Mouse (Mus musculus): ENCODE measurements around the gene Chmp6.
A peak's percentile ranks its signal among the peaks of the same experiment; 100 is the strongest.

The Chmp6 gene

DNA sequence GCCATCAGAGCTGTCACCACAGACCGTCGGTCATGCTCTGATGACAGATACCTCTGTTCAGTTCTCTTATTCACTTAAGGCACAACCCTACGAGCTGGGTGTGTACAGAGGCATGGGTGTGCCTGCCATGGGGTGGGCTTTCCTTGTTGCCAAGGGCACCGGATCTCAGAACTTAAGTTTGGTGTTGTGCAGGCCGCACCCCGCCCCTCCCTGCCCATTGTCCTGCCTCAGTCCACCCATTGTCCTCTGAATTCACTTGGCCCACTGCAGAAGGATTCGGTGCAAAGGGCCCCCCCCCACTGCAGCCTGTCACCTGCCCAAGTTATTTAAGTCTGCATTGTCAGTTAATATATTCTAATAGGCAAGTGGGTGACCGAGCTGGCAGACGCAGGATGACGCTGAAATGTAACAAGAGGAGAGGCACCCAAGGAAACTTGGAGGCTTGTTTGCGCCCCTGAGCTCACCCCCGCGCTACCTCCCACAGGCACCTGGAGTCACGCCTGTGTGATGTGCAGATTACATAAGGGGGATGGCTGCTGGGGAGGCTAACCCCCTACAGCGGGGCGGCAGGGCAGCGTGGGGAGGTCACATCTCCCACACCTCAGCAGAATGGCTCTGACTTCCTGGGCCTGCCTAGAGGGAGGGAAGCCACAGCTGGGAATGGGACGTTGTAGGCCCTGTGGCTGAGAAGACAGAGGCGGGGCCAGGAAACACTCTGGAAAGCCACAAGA lies 24.7 kb downstream of the Chmp6 start:
- no peak for DNase-seq (ENCODE audit: low spot score in 2 of 2)

DNA sequence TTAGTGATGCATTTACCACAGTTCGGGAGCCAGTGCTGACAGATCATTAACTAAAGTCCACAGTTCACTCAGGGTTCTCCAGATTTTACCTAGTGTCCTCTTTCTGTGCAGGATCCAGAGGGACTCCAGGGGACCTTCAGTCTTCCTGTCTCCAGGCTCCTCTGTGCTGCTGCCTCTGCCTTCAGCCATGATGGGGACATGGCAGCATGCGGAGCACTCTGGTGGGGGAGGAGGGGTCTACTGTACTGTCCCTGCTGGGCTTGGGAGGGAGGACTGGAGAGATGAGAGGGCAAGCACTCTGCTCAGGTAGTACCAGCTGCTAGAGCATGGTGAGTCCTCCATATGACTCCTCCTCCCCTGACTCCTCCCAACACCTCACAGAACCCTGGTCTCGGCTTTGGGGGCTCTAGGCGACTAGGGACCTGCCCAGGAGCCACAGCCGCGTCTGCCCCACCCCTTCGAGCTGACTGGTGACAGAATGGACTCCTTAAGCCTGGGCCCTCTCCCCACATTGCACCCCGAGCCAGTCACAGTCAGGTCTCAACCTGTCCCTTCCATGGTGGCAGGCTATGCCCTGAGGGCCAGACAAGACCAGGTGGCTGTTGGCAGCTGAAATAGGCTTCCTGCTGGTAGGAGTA lies 26.0 kb downstream of the Chmp6 start:
- DNase-seq (ENCODE audit: low spot score in 2 of 2): no peak

DNA sequence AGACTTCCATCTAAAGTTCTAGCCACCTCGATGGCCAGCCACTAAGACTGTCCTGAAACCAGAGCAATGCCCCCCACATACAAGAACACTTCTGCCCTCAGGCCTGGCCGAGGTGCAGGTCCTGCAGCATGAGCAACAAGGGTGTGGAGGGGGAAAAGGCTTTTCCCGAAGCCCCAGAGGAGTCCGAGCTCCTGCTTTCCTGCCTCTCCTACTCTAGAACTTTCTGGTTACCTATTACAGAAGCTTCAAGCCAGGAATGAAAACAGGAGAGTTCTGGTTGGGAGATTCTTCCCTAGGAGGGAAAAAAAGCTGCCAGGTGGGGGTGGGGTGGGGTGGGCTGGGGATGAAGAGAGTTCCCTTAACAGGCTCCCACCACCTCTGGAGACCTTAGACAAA lies 26.5 kb downstream of the Chmp6 start:
- DNase-seq (ENCODE audit: low spot score in 2 of 2): no peak

DNA sequence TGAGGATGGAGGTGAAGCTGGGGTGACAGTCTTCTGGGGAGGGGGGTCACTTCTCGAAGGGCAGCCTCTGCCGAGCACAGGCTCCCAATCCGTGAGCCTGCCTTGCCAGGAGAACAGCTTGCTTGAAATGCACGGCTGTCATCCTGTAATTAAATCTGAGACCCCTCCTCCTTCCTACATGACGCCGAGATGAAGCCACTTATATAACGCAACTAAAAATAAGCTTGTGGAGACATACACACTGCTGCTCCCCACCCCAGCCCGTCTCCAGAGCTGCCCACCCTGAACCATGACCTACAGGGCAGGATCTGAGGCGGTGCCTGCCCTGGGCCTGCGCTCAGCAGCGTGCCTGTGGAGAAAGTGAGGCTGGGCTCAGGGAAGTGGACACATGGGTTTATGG lies 26.9 kb downstream of the Chmp6 start:
- DNase-seq (ENCODE audit: low spot score in 2 of 2): no peak

DNA sequence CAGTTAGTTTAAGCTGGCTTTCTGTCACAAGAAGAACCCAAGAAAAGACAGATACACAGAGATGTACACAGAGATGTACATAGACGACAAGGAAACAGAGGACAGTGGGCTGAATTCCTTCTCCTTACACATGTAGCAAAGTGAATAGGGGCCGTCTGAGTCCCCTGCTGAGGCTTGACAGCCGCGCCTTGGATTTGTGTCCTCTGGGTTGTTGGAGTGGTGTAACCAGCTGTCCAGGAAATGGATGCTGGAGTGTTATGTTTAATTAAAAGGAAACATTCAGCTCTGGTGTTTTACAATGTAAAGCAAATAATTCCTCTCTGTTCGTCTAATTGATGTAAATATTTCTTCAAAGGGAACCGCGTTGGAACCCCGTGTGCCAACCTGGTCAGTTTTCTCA lies 28.6 kb downstream of the Chmp6 start:
- no peak for DNase-seq (ENCODE audit: low spot score in 2 of 2)

DNA sequence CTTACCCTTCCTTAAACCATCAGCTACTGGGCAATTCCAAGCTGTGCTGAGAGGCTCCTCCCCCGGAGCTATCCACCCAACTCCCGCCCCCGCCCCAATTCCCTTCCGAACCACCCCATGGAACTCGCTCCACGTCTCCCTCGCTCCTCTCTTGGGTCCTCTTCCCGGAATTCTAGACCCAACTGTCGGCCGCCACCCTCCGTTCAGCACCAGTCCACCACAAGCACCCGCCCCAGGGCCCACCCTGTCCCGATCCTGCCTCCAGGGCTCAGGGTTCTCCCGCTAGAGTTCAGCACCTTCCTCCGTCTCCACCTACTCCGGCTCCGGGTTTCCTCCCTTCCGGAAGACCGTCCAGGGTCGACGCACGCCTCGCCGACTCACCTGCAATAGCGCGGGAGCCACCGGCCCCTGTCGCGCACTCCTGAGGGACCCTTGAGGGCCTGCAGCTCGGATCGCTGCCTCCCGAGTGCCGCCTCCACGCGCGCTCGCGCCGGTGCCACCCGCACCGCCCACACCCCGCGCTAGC lies 29.0 kb downstream of the Chmp6 start:
- DNase-seq (ENCODE audit: low spot score in 2 of 2): no peak

DNA sequence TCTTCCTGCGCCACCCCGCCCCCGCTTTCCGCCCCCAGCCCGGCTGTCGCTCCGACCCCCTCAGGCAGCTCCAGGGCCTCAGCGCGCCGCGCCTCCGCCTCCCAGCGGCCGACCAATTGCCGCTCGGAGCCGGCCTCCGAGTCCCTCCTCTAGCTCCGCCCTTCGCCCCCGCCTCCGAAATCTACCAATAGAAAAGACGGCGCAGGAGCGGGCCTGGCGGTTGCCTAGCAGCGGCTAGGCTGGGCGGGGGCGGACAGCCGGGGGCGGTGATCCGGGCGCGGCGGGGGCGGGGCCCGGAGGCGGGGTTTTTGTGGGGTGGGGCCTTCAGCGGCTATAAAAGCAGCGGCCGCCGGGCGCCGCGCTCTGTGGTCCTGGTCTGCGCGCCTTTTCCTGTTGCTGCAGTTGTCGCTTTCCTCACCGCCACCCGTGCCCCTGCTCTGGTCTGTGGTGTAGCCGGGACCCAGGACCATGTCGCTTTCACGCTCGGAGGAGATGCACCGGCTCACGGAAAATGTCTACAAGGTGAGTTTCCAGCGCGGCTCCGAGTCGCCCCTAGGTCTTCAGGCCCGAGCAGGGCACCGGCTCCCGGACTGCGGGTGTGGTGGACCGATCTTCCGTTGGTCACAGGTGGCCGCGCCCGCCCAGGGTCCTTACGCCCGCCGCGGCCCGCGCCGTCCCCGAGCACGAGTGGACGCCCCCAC lies 29.6 kb downstream of the Chmp6 start, which contains the start of gene Baiap2:
Baiap2 (plus strand) TSS at position 37 of the 701 bp plus-strand sequence.
- peak; percentile 98 to 99 for DNase-seq (ENCODE audit: low spot score in 2 of 2)

DNA sequence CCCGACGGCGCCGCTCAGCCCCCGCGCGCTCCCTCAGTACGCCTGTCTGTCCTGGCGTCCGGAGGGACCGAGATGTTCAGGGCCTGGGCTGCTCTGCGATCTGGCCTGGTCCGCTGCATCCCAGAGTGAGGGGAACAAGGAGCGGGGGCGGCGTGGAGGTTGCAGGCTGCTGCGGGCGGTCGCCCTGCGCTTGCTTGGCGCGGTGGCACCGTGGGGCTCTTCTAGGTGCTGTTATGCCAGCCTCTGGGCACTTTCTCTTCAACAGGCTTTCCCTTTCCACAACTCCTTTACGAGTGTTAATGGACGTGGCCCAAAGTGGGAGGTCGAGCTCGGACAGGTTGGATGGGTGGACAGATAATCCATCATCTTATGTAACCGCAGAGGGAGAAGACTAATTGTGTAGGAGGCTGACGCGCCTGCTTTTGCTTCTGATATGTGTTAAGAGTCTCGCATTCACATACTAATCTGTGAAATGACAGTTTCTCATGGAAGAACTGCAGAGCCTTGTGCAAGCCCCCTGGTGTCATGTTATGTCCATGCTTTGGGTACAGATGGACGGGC lies 30.3 kb downstream of the Chmp6 start:
- DNase-seq (ENCODE audit: low spot score in 2 of 2): no peak

DNA sequence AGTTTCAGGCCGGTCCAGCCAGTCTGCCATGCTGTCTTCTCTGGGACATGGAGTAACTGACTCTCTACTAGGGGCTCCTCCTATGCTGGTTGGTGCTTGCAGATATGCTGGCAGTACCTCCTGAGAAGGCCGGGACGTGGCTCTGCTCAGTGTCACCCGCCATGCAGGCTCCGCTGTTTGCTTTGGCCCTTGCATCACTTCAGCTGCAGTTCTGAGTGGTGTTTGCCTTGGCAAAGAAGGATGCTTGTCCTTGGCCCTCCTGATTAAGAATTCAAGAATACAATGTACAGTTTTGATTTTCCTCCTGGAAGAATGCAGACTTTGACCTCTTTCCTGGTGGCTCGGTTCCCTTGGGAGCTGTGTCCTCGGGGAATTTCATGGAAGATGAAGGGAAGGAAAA lies 32.1 kb downstream of the Chmp6 start:
- no peak for DNase-seq (ENCODE audit: low spot score in 2 of 2)

DNA sequence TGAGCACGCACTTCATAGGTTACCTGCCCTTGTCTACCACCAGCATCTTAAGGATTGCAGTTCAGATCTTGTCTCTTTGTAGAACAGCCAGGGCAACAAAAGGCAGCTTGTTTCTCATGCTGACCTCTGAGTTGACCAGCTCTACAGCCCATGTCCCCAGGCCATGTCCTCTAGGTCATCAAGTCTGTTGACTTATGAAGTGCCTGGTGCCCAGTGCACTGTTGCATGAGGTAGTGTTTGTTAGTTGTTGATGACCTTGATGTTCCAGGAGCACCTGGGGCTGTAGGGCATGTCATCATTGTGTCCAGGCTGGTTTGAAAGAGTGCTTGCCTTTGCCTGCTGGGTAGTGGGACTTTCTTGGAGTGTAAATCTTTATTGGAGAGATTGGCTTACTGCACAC lies 34.2 kb downstream of the Chmp6 start:
- DNase-seq (ENCODE audit: low spot score in 2 of 2): no peak

DNA sequence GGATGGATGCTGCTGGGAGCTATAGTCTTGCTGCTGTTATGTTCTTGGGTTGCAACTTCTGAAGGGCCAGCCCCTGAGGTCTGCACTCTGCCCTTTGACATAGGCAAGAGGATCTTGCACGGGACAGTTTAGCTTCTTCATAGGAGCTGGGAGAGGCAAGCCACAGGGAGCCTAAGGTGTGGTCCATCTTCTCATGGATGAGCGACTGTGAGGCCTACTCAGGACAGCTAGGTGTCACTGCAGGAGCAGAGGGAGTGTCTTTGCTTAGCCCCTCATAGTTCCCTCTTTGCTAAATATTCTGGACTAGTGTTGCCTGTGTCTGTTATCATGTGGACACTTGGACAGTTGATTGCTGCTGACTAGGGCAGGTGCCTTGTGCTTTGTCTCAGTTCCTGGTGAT lies 34.7 kb downstream of the Chmp6 start:
- DNase-seq (ENCODE audit: low spot score in 2 of 2): no peak

DNA sequence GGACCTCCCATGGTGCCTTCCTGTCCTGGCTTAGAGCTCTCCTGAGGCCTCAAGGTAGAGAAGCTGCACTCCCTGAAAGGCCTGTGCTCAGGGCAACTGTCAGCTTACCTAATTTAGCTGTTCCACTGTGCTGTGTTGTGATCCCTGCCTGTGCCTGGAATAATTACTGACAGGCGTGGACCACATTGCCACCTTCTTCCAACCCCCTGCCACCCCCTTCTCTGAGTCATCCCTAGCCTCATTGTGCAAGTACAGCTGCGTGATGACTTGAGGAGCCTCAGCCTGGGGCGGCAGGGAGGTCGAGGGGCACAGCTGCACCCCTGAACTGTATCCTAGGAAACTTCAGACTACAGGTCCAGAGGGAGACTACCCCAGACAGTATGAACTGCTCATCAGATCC lies 35.1 kb downstream of the Chmp6 start:
- DNase-seq (ENCODE audit: low spot score in 2 of 2): no peak

DNA sequence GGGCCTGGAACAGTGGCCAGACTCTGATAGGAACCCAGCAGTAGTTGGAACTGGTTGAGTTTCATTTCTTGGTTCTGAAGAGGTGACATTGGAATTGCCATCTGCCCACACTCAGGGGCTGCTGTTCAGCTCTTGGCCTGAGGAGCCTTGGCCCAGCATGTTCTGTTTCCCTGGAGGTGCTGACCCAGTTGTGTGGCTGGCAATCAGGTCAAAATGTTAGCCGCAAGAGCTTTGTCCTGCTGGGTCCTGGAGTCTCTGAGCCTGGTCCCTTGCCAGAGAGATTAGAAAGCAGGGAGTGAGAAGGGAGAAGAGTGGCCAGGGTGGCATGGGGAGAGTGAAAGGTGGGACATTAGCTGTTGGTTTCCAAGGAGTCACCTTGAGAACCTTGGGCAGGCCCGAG lies 35.6 kb downstream of the Chmp6 start:
- DNase-seq (ENCODE audit: low spot score in 2 of 2): no peak

DNA sequence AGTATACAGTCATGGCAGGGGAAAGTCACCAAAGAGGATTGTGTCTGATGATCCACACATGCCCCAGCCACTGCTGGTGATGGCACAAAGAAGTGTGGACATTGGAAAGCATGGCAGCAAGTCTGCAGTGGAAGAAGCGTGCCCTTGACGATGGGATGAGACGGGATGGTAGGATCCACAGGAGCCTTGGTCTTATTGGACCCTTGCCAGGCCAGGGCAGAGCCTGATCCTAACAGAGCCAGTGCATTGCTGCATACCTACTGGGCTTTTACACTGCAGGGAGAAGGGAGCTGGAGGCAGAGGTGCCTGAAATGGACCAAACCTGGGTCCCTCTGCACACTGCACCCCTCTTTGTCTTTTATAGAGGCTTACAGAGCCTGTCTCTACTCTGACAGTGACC lies 37.3 kb downstream of the Chmp6 start:
- no peak for DNase-seq (ENCODE audit: low spot score in 2 of 2)

DNA sequence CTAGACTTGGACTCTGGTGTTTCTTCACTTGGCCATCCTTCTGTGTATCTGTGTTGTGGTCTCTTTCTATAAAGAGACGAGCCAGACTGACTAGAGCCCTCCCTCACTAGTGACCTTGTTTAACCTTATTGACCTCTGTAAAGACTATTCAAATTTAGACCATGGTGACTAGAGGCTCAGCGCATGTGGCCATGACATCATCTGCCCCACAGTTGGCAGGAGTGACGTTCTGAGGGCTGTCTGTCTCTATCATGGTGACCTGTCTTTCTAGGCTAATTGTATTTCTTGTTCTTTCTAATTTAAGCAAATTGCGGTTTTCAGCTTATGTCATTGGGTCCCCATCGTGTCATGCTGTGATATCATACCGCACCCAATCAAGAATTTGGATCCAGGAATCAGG lies 38.1 kb downstream of the Chmp6 start:
- no peak for DNase-seq (ENCODE audit: low spot score in 2 of 2)

DNA sequence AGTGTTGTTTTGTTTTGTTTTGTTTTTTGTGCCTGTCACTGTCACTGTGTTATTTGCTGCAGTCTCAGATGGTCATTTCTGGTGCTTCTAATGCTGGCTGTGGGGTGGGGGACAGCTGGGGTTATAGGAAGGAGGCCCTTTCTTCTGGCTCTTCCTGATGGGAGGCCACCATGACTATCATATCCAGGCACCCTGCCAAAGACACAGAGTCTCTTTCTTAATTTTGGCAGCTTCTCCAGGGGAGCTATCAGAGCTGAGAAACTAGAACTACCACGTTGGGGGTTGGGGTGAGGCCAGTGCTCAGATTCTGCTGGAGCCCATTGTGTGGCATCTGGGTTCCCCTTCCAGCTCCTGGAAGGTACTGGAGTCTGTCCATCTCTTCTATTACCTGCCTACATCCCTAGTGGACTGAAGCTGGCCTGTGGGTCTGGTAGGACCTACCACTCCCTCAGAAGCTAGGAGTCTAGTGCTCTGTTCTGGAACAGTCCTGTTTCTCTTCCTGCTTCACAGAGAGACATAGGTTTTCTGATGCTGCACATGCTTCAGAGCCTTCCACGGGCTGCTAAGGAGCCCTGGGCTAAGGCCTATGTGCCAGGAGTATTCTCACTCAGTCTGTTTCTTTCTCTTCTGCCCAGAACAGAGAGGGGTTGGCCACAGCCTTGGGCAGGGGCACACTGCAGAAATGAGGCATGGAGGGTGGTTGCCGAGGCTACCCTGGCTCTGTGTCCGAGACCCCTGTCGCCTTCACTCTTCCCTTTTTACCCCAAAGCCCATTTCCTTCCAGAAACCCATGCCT lies 39.4 kb downstream of the Chmp6 start:
- DNase-seq (ENCODE audit: low spot score in 2 of 2): no peak

DNA sequence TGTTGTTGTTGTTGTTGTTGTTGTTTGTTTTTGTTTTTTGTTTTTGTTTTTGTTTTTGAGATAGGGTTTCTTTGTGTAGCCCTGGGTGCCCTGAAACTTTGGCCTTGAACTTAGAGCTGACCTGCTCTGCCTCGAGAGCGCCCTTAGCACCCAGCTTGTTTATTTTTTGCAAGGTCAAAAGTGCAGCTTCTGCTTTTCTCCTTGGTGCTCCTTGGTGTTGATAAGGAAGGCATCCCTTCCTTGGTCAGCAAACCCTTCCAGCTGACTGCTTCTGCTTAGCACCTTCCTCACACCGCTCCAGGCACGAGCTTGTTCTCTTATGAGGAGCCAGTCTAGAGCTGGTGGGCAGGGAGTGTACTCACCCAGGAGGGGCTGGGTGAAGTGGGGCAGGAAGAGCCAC lies 41.0 kb downstream of the Chmp6 start:
- DNase-seq (ENCODE audit: low spot score in 2 of 2): no peak

DNA sequence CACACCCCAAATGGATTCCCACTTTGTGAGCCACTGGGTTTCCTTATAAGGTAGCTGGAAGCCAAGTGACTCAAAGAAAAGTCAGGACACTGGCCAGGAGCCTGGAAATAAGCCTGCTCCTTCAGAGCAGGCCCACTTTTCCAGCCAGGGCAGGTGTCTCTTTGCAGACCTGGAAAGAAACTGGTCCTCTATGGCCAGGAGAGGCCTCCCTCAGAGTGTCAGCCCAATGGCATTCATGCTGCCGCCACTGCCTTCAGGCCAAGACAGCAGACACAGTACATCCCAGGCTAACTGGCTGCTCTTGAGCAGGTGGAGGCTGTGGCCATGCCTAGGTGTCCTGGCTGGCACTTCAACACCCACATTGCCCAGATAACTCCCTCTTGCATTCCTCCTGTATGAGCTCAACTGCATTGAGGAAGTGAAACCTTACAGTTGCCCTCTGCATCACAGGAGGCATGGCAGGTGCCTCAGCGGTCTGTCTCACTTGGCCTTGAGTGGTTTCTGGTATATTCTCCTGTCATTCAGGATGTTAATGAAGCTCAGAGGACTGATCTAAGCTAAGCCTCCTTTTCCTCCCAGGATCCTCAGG lies 41.6 kb downstream of the Chmp6 start:
- DNase-seq (ENCODE audit: low spot score in 2 of 2): no peak

DNA sequence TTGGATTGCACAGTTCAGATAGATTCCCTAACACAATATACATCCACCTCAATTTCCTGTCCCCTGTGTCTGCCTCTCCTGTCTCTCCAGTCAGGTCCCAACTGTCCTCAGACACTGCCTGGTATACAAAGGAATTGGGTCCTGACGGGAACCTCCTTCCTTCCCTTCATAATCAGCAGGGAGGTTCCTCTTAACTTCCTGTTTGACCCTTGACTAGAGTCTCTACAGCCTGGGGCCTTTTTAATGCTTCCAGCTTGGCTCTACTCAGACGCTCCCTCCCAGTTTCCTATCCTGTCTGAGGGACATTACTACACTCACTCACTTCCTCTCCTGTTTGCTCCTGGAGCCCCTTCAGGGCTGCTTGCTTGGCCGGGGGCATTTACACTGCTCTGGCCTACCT lies 42.2 kb downstream of the Chmp6 start:
- no peak for DNase-seq (ENCODE audit: low spot score in 2 of 2)

DNA sequence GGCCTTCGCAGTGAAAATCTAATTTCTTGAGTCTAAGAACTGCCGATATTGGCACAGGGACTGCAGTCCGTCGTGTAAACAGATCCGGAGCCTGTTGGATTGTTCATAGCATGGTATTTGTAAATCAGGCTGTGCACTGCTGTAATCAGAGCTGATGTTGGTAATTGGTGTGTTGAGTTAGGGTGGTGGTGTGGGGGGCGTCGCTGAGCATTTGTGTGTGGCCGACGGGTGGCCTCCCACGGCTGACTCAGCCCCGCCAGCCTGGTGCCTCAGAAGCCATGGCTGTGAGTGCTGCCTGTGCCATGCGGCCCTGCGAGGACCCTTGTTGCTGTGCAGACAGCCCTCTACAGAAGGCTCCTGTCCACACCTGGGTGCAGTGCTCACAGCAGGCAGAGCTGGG lies 43.3 kb downstream of the Chmp6 start:
- DNase-seq (ENCODE audit: low spot score in 2 of 2): no peak

DNA sequence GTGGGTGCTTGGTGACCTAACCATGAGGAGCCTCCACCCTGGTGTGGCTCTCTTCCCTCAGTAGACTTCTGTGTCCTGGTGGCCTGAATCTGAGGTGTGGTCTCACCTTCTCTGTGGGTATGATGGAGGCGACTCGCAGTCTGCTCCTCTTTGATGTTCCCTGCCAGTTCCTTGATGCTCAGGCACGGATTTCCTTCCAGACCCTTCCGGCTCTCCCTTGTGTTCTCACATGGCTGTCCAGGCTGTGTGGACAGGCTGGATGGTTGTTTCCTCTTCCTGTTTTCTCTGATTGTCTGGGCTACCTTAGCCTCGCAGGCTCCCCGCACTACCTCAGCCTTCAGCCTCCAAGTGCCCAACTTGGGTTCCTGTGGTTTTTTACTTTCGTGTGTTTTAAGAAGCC lies 45.6 kb downstream of the Chmp6 start:
- DNase-seq (ENCODE audit: low spot score in 2 of 2): no peak

Data from frontal cortex, postnatal 10 days (tissue).